ENCODE assay signal across 10 mouse cellular contexts in the genomic region with DNA sequence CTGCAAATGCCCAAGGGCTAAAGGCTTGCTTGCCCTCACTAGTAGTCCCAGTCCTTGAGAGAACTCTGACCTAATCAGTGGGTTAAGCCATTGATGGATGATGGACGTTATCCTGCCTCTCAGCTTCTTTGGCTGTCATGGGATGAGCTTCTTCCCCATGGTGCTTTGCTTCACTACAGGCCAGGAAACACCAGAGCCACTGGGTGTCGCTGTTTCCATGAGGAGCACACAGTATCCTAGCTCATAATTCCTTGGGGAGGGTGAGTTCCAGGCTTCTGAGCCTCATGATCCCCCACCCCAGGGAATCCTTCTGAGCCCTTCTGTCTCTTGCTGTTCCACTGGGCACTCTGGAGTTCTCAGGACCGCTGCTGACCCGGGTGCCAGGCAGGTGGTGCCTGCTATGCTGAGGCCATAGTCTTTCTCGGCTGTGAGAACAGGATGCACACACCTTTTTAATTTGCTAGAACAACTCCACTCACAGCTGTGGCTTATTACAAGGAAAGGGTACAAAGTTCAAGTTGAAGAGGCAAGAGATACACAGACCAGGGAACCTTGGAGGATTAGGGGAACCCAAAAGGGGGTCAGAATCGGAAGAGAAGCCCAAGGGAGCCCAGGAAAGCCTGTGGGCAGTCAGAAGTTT. TPM values are rescaled to one million over a fixed set of nuclear protein-coding genes. Genes with fewer than 3 reads are reported as not detected.
DNase-seq lines count a peak whose midpoint lies in the region; ATAC-seq and TF ChIP-seq lines count a peak whose summit lies in the region.
"Had no signal": no experiment of that assay in that cellular context is flagged by ENCODE, and none has a peak within 500 bp of the region (broad histone marks: within the 10 kb centered on the region; RNA-seq: fewer than 3 reads in every experiment).

No protein-coding gene starts in this region.

- no peak overlapping the region for H3K9ac ChIP-seq in neural tube, embryonic 15.5 days (replicated peaks)
- H3K9ac ChIP-seq in forebrain, embryonic 12.5 days = no peak overlapping the region
- no peak overlapping the region for H3K9ac ChIP-seq in kidney, postnatal 0 days (ENCODE audit: low read depth, low read length)
- 0 out of 2 replicates have a peak overlapping the region, but pooled peaks have one; percentile 31 for H3K9ac ChIP-seq in limb, embryonic 13.5 days
- H3K9ac ChIP-seq: embryonic facial prominence, embryonic 15.5 days; neural tube, embryonic 12.5 days had no signal

- 30% methylated on average over 6 of the region's 6 CpGs for WGBS in neural tube, embryonic 15.5 days
- WGBS in forebrain, embryonic 12.5 days = 28% methylated on average over 6 of the region's 6 CpGs
- WGBS in kidney, postnatal 0 days = 24% methylated on average over 6 of the region's 6 CpGs
- 12% methylated on average over 6 of the region's 6 CpGs for WGBS in limb, embryonic 13.5 days

- H3K27ac ChIP-seq in neural tube, embryonic 15.5 days (replicated peaks) = no peak overlapping the region
- H3K27ac ChIP-seq in forebrain, embryonic 12.5 days = no peak overlapping the region
- H3K27ac ChIP-seq in kidney, postnatal 0 days = no peak overlapping the region
- H3K27ac ChIP-seq in limb, embryonic 13.5 days = no peak overlapping the region
- H3K27ac ChIP-seq: embryonic facial prominence, embryonic 15.5 days; neural tube, embryonic 12.5 days had no signal

- TF ChIP-seq POLR2A in brain, embryonic 14.5 days (IDR thresholded peaks at IDR 0.05; ENCODE audit: borderline replicate concordance, extremely low read depth, insufficient read depth, insufficient read length, poor library complexity, severe bottlenecking) = no peak

- no peak overlapping the region for H3K4me3 ChIP-seq in neural tube, embryonic 15.5 days (replicated peaks)
- no peak overlapping the region for H3K4me3 ChIP-seq in forebrain, embryonic 12.5 days (replicated peaks)
- no peak overlapping the region for H3K4me3 ChIP-seq in kidney, postnatal 0 days (replicated peaks; ENCODE audit: low read depth, low read length)
- no peak overlapping the region for H3K4me3 ChIP-seq in limb, embryonic 13.5 days
- H3K4me3 ChIP-seq: embryonic facial prominence, embryonic 15.5 days; neural tube, embryonic 12.5 days had no signal

- no peak for ATAC-seq in neural tube, embryonic 15.5 days (ENCODE audit: low FRiP score)
- 0 out of 2 replicates have a peak, but pooled peaks have one; percentile 46 for ATAC-seq in forebrain, embryonic 12.5 days (ENCODE audit: low FRiP score)
- ATAC-seq in kidney, postnatal 0 days (replicated peaks; ENCODE audit: low FRiP score, low read depth) = no peak; the same call in 1 of the 2 replicates
- ATAC-seq in limb, embryonic 13.5 days (ENCODE audit: low FRiP score, low read depth) = peak; percentile 58; the same call in 1 of the 2 replicates

- TF ChIP-seq CTCF in brain, embryonic 14.5 days (IDR thresholded peaks at IDR 0.05; ENCODE audit: borderline replicate concordance, extremely low read depth, insufficient read depth, insufficient read length) = peak; percentile 62; the same call in 1 of the 2 replicates
- peak; percentile 79 for TF ChIP-seq CTCF in kidney, postnatal 0 days (IDR thresholded peaks at IDR 0.05; ENCODE audit: low read depth)

- no peaks in the 10 kb centered on the region for H3K9me3 ChIP-seq in neural tube, embryonic 15.5 days (replicated peaks)
- no peaks in the 10 kb centered on the region for H3K9me3 ChIP-seq in forebrain, embryonic 12.5 days
- no peaks in the 10 kb centered on the region for H3K9me3 ChIP-seq in kidney, postnatal 0 days (replicated peaks; ENCODE audit: low read length)
- no peaks in the 10 kb centered on the region for H3K9me3 ChIP-seq in limb, embryonic 13.5 days
- H3K9me3 ChIP-seq: embryonic facial prominence, embryonic 15.5 days; neural tube, embryonic 12.5 days had no signal

- no peak overlapping the region for H3K4me2 ChIP-seq in neural tube, embryonic 15.5 days
- no peak overlapping the region for H3K4me2 ChIP-seq in forebrain, embryonic 12.5 days
- no peak overlapping the region for H3K4me2 ChIP-seq in kidney, postnatal 0 days (ENCODE audit: low read length)
- 0 out of 2 replicates have a peak overlapping the region, but pooled peaks have one; percentile 25 for H3K4me2 ChIP-seq in limb, embryonic 13.5 days (replicated peaks)
- H3K4me2 ChIP-seq: embryonic facial prominence, embryonic 15.5 days; neural tube, embryonic 12.5 days had no signal

- no peaks in the 10 kb centered on the region for H3K27me3 ChIP-seq in neural tube, embryonic 15.5 days (replicated peaks)
- H3K27me3 ChIP-seq in forebrain, embryonic 12.5 days = no peaks in the 10 kb centered on the region
- no peaks in the 10 kb centered on the region for H3K27me3 ChIP-seq in kidney, postnatal 0 days (ENCODE audit: insufficient read depth, low read length)
- no peaks in the 10 kb centered on the region for H3K27me3 ChIP-seq in limb, embryonic 13.5 days
- H3K27me3 ChIP-seq: embryonic facial prominence, embryonic 15.5 days; neural tube, embryonic 12.5 days had no signal

- DNase-seq in neural tube, embryonic 10.5 days (ENCODE audit: extremely low spot score, low spot score) = peak; percentile 60
- DNase-seq in brain, embryonic 14.5 days (ENCODE audit: low read depth) = peak; percentile 56
- DNase-seq in kidney, postnatal 0 days (ENCODE audit: low spot score) = peak; percentile 71
- peak; percentile 88 for DNase-seq in retina, postnatal 1 day
- no peak for DNase-seq in spleen, adult 18-20 months

- no peaks in the 10 kb centered on the region for H3K4me1 ChIP-seq in neural tube, embryonic 15.5 days
- no peaks in the 10 kb centered on the region for H3K4me1 ChIP-seq in forebrain, embryonic 12.5 days
- H3K4me1 ChIP-seq in kidney, postnatal 0 days (replicated peaks; ENCODE audit: insufficient read depth, low read length) = no peaks in the 10 kb centered on the region
- peaks cover 17% of the 10 kb centered on the region for H3K4me1 ChIP-seq in limb, embryonic 13.5 days
- H3K4me1 ChIP-seq: neural tube, embryonic 12.5 days had no signal

- no peaks in the 10 kb centered on the region for H3K36me3 ChIP-seq in neural tube, embryonic 15.5 days
- H3K36me3 ChIP-seq in forebrain, embryonic 12.5 days (replicated peaks) = no peaks in the 10 kb centered on the region
- no peaks in the 10 kb centered on the region for H3K36me3 ChIP-seq in kidney, postnatal 0 days (ENCODE audit: insufficient read depth, low read length)
- no peaks in the 10 kb centered on the region for H3K36me3 ChIP-seq in limb, embryonic 13.5 days
- H3K36me3 ChIP-seq: embryonic facial prominence, embryonic 15.5 days; neural tube, embryonic 12.5 days had no signal

RNA-seq across cellular contexts. Expression of a gene that starts 6.2 kb away (rescaled TPM):
- not detected in 2 replicates for polyA plus RNA-seq in neural tube, embryonic 15.5 days (2015; fragmentation: Nextera tagmentation; extraction: Ambion mirVana)
- polyA plus RNA-seq in brain, embryonic 14.5 days (2012; rRNA removed) = not detected in 2 replicates
- polyA plus RNA-seq in forebrain, embryonic 12.5 days (2016; fragmentation: Nextera tagmentation; extraction: Ambion mirVana) = not detected in 2 replicates
- 0.24 and 0.33 TPM in 2 replicates for polyA plus RNA-seq in kidney, postnatal 0 days (2015; fragmentation: Nextera tagmentation; extraction: Ambion mirVana)
- not detected in 2 replicates for polyA plus RNA-seq in limb, embryonic 13.5 days (2015; fragmentation: Nextera tagmentation; extraction: Ambion mirVana)
- polyA plus RNA-seq: neural tube, embryonic 12.5 days had no signal

RNA-seq across cellular contexts. Expression of a gene that starts 27.1 kb away (rescaled TPM):
- polyA plus RNA-seq in neural tube, embryonic 15.5 days (2015; fragmentation: Nextera tagmentation; extraction: Ambion mirVana) = 433 and 485 TPM in 2 replicates
- polyA plus RNA-seq in brain, embryonic 14.5 days (2012; rRNA removed) = 117 and 213 TPM in 2 replicates
- 129 and 140 TPM in 2 replicates for polyA plus RNA-seq in forebrain, embryonic 12.5 days (2016; fragmentation: Nextera tagmentation; extraction: Ambion mirVana)
- 3.7 and 4.8 TPM in 2 replicates for polyA plus RNA-seq in kidney, postnatal 0 days (2015; fragmentation: Nextera tagmentation; extraction: Ambion mirVana)
- 18.3 and 19.2 TPM in 2 replicates for polyA plus RNA-seq in limb, embryonic 13.5 days (2015; fragmentation: Nextera tagmentation; extraction: Ambion mirVana)

RNA-seq across cellular contexts. Expression of a gene that starts 31.9 kb away (rescaled TPM):
- 0.10 and 0.75 TPM in 2 replicates for polyA plus RNA-seq in neural tube, embryonic 15.5 days (2015; fragmentation: Nextera tagmentation; extraction: Ambion mirVana)
- 0.62 and 0.74 TPM in 2 replicates for polyA plus RNA-seq in brain, embryonic 14.5 days (2012; rRNA removed)
- polyA plus RNA-seq in forebrain, embryonic 12.5 days (2016; fragmentation: Nextera tagmentation; extraction: Ambion mirVana) = 0.13 and 0.27 TPM in 2 replicates
- polyA plus RNA-seq in kidney, postnatal 0 days (2015; fragmentation: Nextera tagmentation; extraction: Ambion mirVana) = 3.1 and 3.4 TPM in 2 replicates
- 0.94 and 1.1 TPM in 2 replicates for polyA plus RNA-seq in limb, embryonic 13.5 days (2015; fragmentation: Nextera tagmentation; extraction: Ambion mirVana)

RNA-seq across cellular contexts. Expression of a gene that starts 39.7 kb away (rescaled TPM):
- 0.23 and 0.32 TPM in 2 replicates for polyA plus RNA-seq in neural tube, embryonic 15.5 days (2015; fragmentation: Nextera tagmentation; extraction: Ambion mirVana)
- 0.44 and 0.51 TPM in 2 replicates for polyA plus RNA-seq in brain, embryonic 14.5 days (2012; rRNA removed)
- 0.10 and 0.14 TPM in 2 replicates for polyA plus RNA-seq in forebrain, embryonic 12.5 days (2016; fragmentation: Nextera tagmentation; extraction: Ambion mirVana)
- 0.06 and 0.14 TPM in 2 replicates for polyA plus RNA-seq in kidney, postnatal 0 days (2015; fragmentation: Nextera tagmentation; extraction: Ambion mirVana)
- 0.31 and 0.32 TPM in 2 replicates for polyA plus RNA-seq in limb, embryonic 13.5 days (2015; fragmentation: Nextera tagmentation; extraction: Ambion mirVana)

Comparison
In these comparisons a context has a peak if more than half of its experiments do, and no peak if none do; other contexts are left out.
1. DNase-seq: peak in neural tube, embryonic 10.5 days (single experiment), brain, embryonic 14.5 days (single experiment), kidney, postnatal 0 days (single experiment) and retina, postnatal 1 day (single experiment); none in spleen, adult 18-20 months (0 of 2).
2. ATAC-seq: peak in forebrain, embryonic 12.5 days (single experiment) and limb, embryonic 13.5 days (single experiment); none in neural tube, embryonic 15.5 days (single experiment) and kidney, postnatal 0 days (single experiment).